Mouse (Mus musculus) liver, adult 2 months (tissue): ENCODE results near the gene Ppp3ca. TPM values are rescaled to one million over a fixed set of nuclear protein-coding genes. Genes with fewer than 3 reads are reported as not detected.

Experiments
- DNase-seq: peaks from one replicate; pipeline ENCODE4 v3.0.0-alpha.2; 2011; ENCODE audit warnings: low read depth, low spot score; ENCODE audit errors: extremely low read depth
- H3K27ac ChIP-seq: fragments of 200-500 bp; replicated peaks from 2 replicates; pipeline ENCODE4 v1.5.1; 2012; ENCODE audit warnings: low read depth, mild to moderate bottlenecking, control low read depth, inconsistent platforms, low read length; ENCODE audit not compliant: insufficient read depth
- H3K27me3 ChIP-seq: fragments of 200-500 bp; 2 replicates; pipeline ENCODE4 v1.6.1; 2012; ENCODE audit warnings: mild to moderate bottlenecking, moderate library complexity, low read length, inconsistent platforms; ENCODE audit not compliant: control insufficient read depth, insufficient read depth
- H3K36me3 ChIP-seq: fragments of 200-500 bp; 2 replicates; pipeline ENCODE4 v1.6.1; 2012; ENCODE audit warnings: low read length, inconsistent platforms; ENCODE audit not compliant: control insufficient read depth, insufficient read depth
- H3K4me1 ChIP-seq: fragments of 200-500 bp; 2 replicates; pipeline ENCODE4 v1.6.1; 2011; ENCODE audit warnings: low read length; ENCODE audit not compliant: control insufficient read depth, insufficient read depth
- H3K4me3 ChIP-seq: fragments of 200-500 bp; 2 replicates; pipeline ENCODE4 v1.5.1; 2011; ENCODE audit warnings: low read depth, mild to moderate bottlenecking, control low read depth, low read length, moderate library complexity; ENCODE audit not compliant: insufficient read depth
- H3K79me2 ChIP-seq: fragments of 200-500 bp; 2 replicates; pipeline ENCODE4 v1.6.1; 2012; ENCODE audit warnings: inconsistent platforms, mild to moderate bottlenecking, low read length, moderate library complexity; ENCODE audit not compliant: control insufficient read depth, insufficient read depth
- H3K9ac ChIP-seq: fragments of 200-500 bp; 2 replicates; pipeline ENCODE4 v1.6.1; 2012; ENCODE audit warnings: low read depth, mild to moderate bottlenecking, control low read depth, inconsistent platforms, low read length
- CTCF ChIP-seq: fragments of 200-500 bp; IDR thresholded peaks from 2 replicates; pipeline ENCODE4 v1.5.1; 2011; ENCODE audit warnings: low read depth, low read length, control low read depth
- POLR2A ChIP-seq: fragments of 200-500 bp; IDR thresholded peaks from 2 replicates; pipeline ENCODE4 v1.6.1; 2011; ENCODE audit warnings: low read length, control low read depth; ENCODE audit not compliant: insufficient read depth; ENCODE audit errors: extremely low read depth
- WGBS: fragments of 180-500 bp; shearing (Covaris S2); methylation state at CpG from one replicate; pipeline ENCODE4 v1.1.7; 2018; 5-methylcytosine and 5-hydroxymethylcytosine counted together
- polyA plus RNA-seq: library from polyadenylated mRNA; depleted of rRNA; stranded (reverse); fragments of >200 nt; gene quantifications from 2 replicates; pipeline ENCODE4 v1.2.3, GENCODE M21; 2012
- total RNA-seq: library from RNA; depleted of rRNA; stranded (reverse); fragments of >200 nt; gene quantifications from 2 replicates; pipeline ENCODE4 v1.2.3, GENCODE M21; 2014

Ppp3ca gene
- total and polyA plus RNA-seq, 2 experiments = 9.8 to 23.0 TPM

GRCm38 (mm10) chr3:136776525-136776924 lies 106.6 kb downstream of the Ppp3ca start:
- H3K4me3 ChIP-seq = no peak overlapping the region
- no peak overlapping the region for H3K9ac ChIP-seq
- no peaks in the 10 kb centered on the region for H3K27me3 ChIP-seq
- no peak for DNase-seq
- 90% methylated on average over 4 of the region's 4 CpGs for WGBS
- TF ChIP-seq POLR2A = no peak
- TF ChIP-seq CTCF = no peak
- peaks cover 6% of the 10 kb centered on the region; the same call in 1 of the 2 replicates for H3K79me2 ChIP-seq
- no peaks in the 10 kb centered on the region for H3K36me3 ChIP-seq
- no peak overlapping the region for H3K27ac ChIP-seq
- H3K4me1 ChIP-seq = no peaks in the 10 kb centered on the region

GRCm38 (mm10) chr3:136777380-136777779 lies 107.5 kb downstream of the Ppp3ca start:
- Histone ChIP-seq H3K9ac (no peak overlapping the region), H3K36me3 (no peaks in the 10 kb centered on the region), H3K27ac (no peak overlapping the region), H3K27me3 (no peaks in the 10 kb centered on the region), H3K79me2 (peaks cover 7% of the 10 kb centered on the region; the same call in 1 of the 2 replicates), H3K4me1 (no peaks in the 10 kb centered on the region), H3K4me3 (no peak overlapping the region)
- WGBS = 32% methylated on average over 7 of the region's 7 CpGs
- DNase-seq = peak; percentile 59
- TF ChIP-seq POLR2A (no peak), CTCF (no peak)

GRCm38 (mm10) chr3:136777787-136778216 lies 107.9 kb downstream of the Ppp3ca start:
- Histone ChIP-seq H3K27ac (no peak overlapping the region), H3K79me2 (peaks cover 11% of the 10 kb centered on the region; the same call in 1 of the 2 replicates), H3K9ac (no peak overlapping the region), H3K4me1 (no peaks in the 10 kb centered on the region), H3K36me3 (no peaks in the 10 kb centered on the region), H3K4me3 (no peak overlapping the region), H3K27me3 (no peaks in the 10 kb centered on the region)
- no peak for DNase-seq
- 94% methylated on average over 9 of the region's 9 CpGs for WGBS
- TF ChIP-seq POLR2A (no peak), CTCF (no peak)

- no peaks in the 10 kb centered on the region for H3K4me1 ChIP-seq
- no peak for DNase-seq
- no peak overlapping the region for H3K4me3 ChIP-seq
- WGBS = 82% methylated on average over 3 of the region's 3 CpGs
- no peak overlapping the region for H3K27ac ChIP-seq
- TF ChIP-seq POLR2A (no peak), CTCF (no peak)
- no peak overlapping the region for H3K9ac ChIP-seq
- no peaks in the 10 kb centered on the region for H3K36me3 ChIP-seq
- H3K79me2 ChIP-seq = peaks cover 17% of the 10 kb centered on the region; the same call in 1 of the 2 replicates
- no peaks in the 10 kb centered on the region for H3K27me3 ChIP-seq
Measured at GRCm38 (mm10) chr3:136780321-136780720, 110.4 kb downstream of the Ppp3ca start.

- H3K27me3 ChIP-seq = no peaks in the 10 kb centered on the region
- no peak overlapping the region for H3K27ac ChIP-seq
- H3K4me1 ChIP-seq = no peaks in the 10 kb centered on the region
- no peak overlapping the region for H3K4me3 ChIP-seq
- peaks cover 26% of the 10 kb centered on the region; the same call in 1 of the 2 replicates for H3K79me2 ChIP-seq
- no peak overlapping the region for H3K9ac ChIP-seq
- no peak for DNase-seq
- TF ChIP-seq POLR2A (no peak), CTCF (no peak)
- no peaks in the 10 kb centered on the region for H3K36me3 ChIP-seq
Measured at GRCm38 (mm10) chr3:136782058-136782457, 112.1 kb downstream of the Ppp3ca start.

- DNase-seq = no peak
- no peaks in the 10 kb centered on the region for H3K36me3 ChIP-seq
- peaks cover 5% of the 10 kb centered on the region for H3K4me1 ChIP-seq
- TF ChIP-seq CTCF (no peak), POLR2A (no peak)
- no peak overlapping the region for H3K4me3 ChIP-seq
- peaks cover 27% of the 10 kb centered on the region; the same call in 1 of the 2 replicates for H3K79me2 ChIP-seq
- H3K27me3 ChIP-seq = no peaks in the 10 kb centered on the region
- no peak overlapping the region for H3K9ac ChIP-seq
- WGBS = 82% methylated on average over 6 of the region's 6 CpGs
- H3K27ac ChIP-seq = no peak overlapping the region
Measured at GRCm38 (mm10) chr3:136785686-136786085, 115.8 kb downstream of the Ppp3ca start.
